Mouse (Mus musculus) lung, embryonic 14.5 days (tissue): ENCODE data around the gene Igf2bp1. TPM values are rescaled to one million over a fixed set of nuclear protein-coding genes. Genes with fewer than 3 reads are reported as not detected.
A peak's percentile ranks its signal among the peaks of the same experiment; 100 is the strongest.

Source experiments
- ATAC-seq: fragments of 200-750 bp; cut with Nextera tagmentation; 2 replicates; pipeline ENCODE4 v1.8.0; 2017; ENCODE audit warnings: mild to moderate bottlenecking, moderate TSS enrichment, moderate library complexity; ENCODE audit not compliant: insufficient read depth
- DNase-seq: peaks from one replicate; pipeline ENCODE4 v3.0.0-alpha.2; 2015
- H3K27ac ChIP-seq: fragments of 300-500 bp; sonication (generic); 2 replicates; pipeline ENCODE4 v1.5.1; 2014; ENCODE audit warnings: low read depth, mild to moderate bottlenecking, moderate library complexity
- H3K27me3 ChIP-seq: fragments of 300-500 bp; sonication (generic); 2 replicates; pipeline ENCODE4 v1.6.1; 2014; ENCODE audit warnings: low read length, control low read depth; ENCODE audit not compliant: insufficient read depth
- H3K36me3 ChIP-seq: fragments of 300-500 bp; sonication (generic); 2 replicates; pipeline ENCODE4 v1.6.1; 2014; ENCODE audit warnings: control low read depth; ENCODE audit not compliant: insufficient read depth
- H3K4me1 ChIP-seq: fragments of 300-500 bp; sonication (generic); 2 replicates; pipeline ENCODE4 v1.6.1; 2014; ENCODE audit warnings: antibody characterized with exemption, control low read depth; ENCODE audit not compliant: insufficient read depth
- H3K4me2 ChIP-seq: fragments of 300-500 bp; sonication (generic); 2 replicates; pipeline ENCODE4 v1.6.1; 2014; ENCODE audit warnings: mild to moderate bottlenecking
- H3K4me3 ChIP-seq: fragments of 300-500 bp; sonication (generic); 2 replicates; pipeline ENCODE4 v1.5.1; 2014; ENCODE audit warnings: low read depth, low read length
- H3K9ac ChIP-seq: fragments of 300-500 bp; sonication (generic); 2 replicates; pipeline ENCODE4 v1.6.1; 2014
- H3K9me3 ChIP-seq: fragments of 300-500 bp; sonication (generic); 2 replicates; pipeline ENCODE4 v1.6.1; 2016; ENCODE audit warnings: low read depth, low read length, control low read depth
- CTCF ChIP-seq: IDR thresholded peaks from 2 replicates; pipeline ENCODE4 v1.5.1; 2016; ENCODE audit warnings: antibody characterized with exemption, low read depth
- WGBS: fragments of 180-500 bp; shearing (Covaris S2); extraction: QIAGEN DNeasy Blood & Tissue Kit; methylation state at CpG from one replicate; pipeline ENCODE4 v1.1.7; 2014; 5-methylcytosine and 5-hydroxymethylcytosine counted together
- polyA plus RNA-seq: library from polyadenylated mRNA; unstranded; fragments of >200 nt; fragmentation: Nextera tagmentation; extraction: Ambion mirVana; gene quantifications from 2 replicates; pipeline ENCODE4 v1.2.1, GENCODE M21; 2014

The Igf2bp1 gene
- polyA plus RNA-seq, 1 experiment from 2014 or later = 30.9 TPM

GRCm38 (mm10) chr11:96031701-96032100 is 26.0 kb upstream of the Igf2bp1 start:
- Histone ChIP-seq H3K4me3 (no peak overlapping the region), H3K27ac (no peak overlapping the region), H3K9me3 (no peaks in the 10 kb centered on the region), H3K27me3 (no peaks in the 10 kb centered on the region), H3K4me2 (no peak overlapping the region), H3K9ac (no peak overlapping the region), H3K4me1 (peaks cover 6% of the 10 kb centered on the region; the same call in 1 of the 2 replicates), H3K36me3 (no peaks in the 10 kb centered on the region)
- ATAC-seq (no peak), DNase-seq (no peak)
- WGBS = 80% methylated on average over 2 of the region's 2 CpGs
- peak; percentile 41 for TF ChIP-seq CTCF

- DNase-seq (no peak), ATAC-seq (no peak)
- H3K27me3 ChIP-seq = no peaks in the 10 kb centered on the region
- WGBS = 79% methylated on average over 3 of the region's 3 CpGs
- H3K4me2 ChIP-seq = no peak overlapping the region
- H3K9me3 ChIP-seq = no peaks in the 10 kb centered on the region
- H3K4me3 ChIP-seq = no peak overlapping the region
- no peak overlapping the region for H3K27ac ChIP-seq
- peaks cover 6% of the 10 kb centered on the region; the same call in 1 of the 2 replicates for H3K4me1 ChIP-seq
- TF ChIP-seq CTCF = no peak
- no peaks in the 10 kb centered on the region for H3K36me3 ChIP-seq
- H3K9ac ChIP-seq = no peak overlapping the region
These were observed 24.8 kb upstream of the Igf2bp1 start for GRCm38 (mm10) chr11:96030571-96030970.

DNA sequence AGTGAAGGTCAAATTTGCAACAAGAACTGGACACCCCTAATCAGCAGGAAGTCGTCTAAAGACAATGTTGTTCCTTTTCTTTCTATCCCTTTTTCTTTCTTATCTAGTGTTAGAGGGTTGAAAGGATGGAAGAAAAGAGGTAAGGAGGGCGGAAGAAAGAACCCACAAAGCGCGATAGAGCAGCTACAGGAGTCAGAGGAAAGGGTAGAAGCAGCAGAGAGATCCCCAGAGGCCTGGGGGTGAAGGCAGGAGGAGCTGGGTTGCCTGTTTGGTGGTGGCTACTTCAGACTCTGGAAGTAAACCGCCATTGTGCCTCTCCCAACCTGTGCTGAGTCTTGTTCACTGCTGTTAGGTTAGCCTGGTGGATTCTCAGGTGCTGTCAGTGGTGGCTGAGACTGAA is 22.4 kb upstream of the Igf2bp1 start:
- Histone ChIP-seq H3K4me2 (no peak overlapping the region), H3K4me3 (no peak overlapping the region), H3K9me3 (no peaks in the 10 kb centered on the region), H3K9ac (no peak overlapping the region), H3K27ac (no peak overlapping the region), H3K4me1 (no peaks in the 10 kb centered on the region), H3K36me3 (no peaks in the 10 kb centered on the region), H3K27me3 (no peaks in the 10 kb centered on the region)
- TF ChIP-seq CTCF = no peak
- DNase-seq = no peak
- WGBS = 55% methylated on average over 5 of the region's 5 CpGs
- no peak for ATAC-seq

DNA sequence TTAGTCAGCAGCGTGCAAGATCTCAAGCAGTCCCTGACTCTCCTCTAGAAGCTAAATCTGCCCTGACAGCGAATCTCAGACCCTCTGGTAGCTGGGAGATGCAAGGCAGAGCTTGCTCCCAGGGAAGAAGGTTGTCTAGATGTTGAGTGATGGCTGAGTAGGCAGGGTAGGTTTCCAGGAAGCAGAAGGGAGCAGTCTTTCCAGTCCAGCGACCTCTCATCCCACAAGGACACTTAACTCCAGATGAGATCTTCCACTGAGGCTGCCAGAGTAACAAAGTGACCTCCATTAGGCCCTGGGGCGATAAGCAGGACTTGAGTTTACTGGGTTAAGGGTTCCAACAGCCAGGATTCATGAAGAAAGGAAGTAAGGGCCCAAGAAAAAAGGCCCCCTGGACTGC is 14.9 kb upstream of the Igf2bp1 start:
- Histone ChIP-seq H3K9ac (no peak overlapping the region), H3K27ac (no peak overlapping the region), H3K27me3 (no peaks in the 10 kb centered on the region), H3K4me1 (no peaks in the 10 kb centered on the region), H3K4me3 (no peak overlapping the region), H3K36me3 (no peaks in the 10 kb centered on the region), H3K9me3 (no peaks in the 10 kb centered on the region), H3K4me2 (no peak overlapping the region)
- 48% methylated on average over 4 of the region's 4 CpGs for WGBS
- ATAC-seq = no peak
- DNase-seq = no peak
- no peak for TF ChIP-seq CTCF

GRCm38 (mm10) chr11:96017941-96018351 is 12.2 kb upstream of the Igf2bp1 start:
- no peaks in the 10 kb centered on the region for H3K4me1 ChIP-seq
- no peak for ATAC-seq
- no peak overlapping the region for H3K4me2 ChIP-seq
- H3K27ac ChIP-seq = no peak overlapping the region
- no peaks in the 10 kb centered on the region for H3K36me3 ChIP-seq
- no peaks in the 10 kb centered on the region for H3K27me3 ChIP-seq
- no peaks in the 10 kb centered on the region for H3K9me3 ChIP-seq
- no peak for DNase-seq
- no peak overlapping the region for H3K4me3 ChIP-seq
- H3K9ac ChIP-seq = no peak overlapping the region
- WGBS = 18% methylated on average over 9 of the region's 9 CpGs
- no peak for TF ChIP-seq CTCF

- Histone ChIP-seq H3K27me3 (no peaks in the 10 kb centered on the region), H3K36me3 (no peaks in the 10 kb centered on the region), H3K9me3 (no peaks in the 10 kb centered on the region), H3K27ac (no peak overlapping the region), H3K9ac (no peak overlapping the region), H3K4me2 (no peak overlapping the region), H3K4me3 (no peak overlapping the region), H3K4me1 (no peaks in the 10 kb centered on the region)
- ATAC-seq (no peak), DNase-seq (no peak)
- 21% methylated on average over 5 of the region's 5 CpGs for WGBS
- no peak for TF ChIP-seq CTCF
These were observed 9.7 kb upstream of the Igf2bp1 start for GRCm38 (mm10) chr11:96015421-96015820.

GRCm38 (mm10) chr11:96011982-96012381 is 6.2 kb upstream of the Igf2bp1 start:
- no peaks in the 10 kb centered on the region for H3K9me3 ChIP-seq
- ATAC-seq = no peak
- 6% methylated on average over 5 of the region's 8 CpGs for WGBS
- H3K4me3 ChIP-seq = no peak overlapping the region
- TF ChIP-seq CTCF = no peak
- DNase-seq = no peak
- no peaks in the 10 kb centered on the region for H3K36me3 ChIP-seq
- H3K4me2 ChIP-seq = 0 out of 2 replicates have a peak overlapping the region, but pooled peaks have one; percentile 10
- no peak overlapping the region for H3K27ac ChIP-seq
- H3K4me1 ChIP-seq = no peaks in the 10 kb centered on the region
- H3K27me3 ChIP-seq = no peaks in the 10 kb centered on the region
- no peak overlapping the region for H3K9ac ChIP-seq

GRCm38 (mm10) chr11:96008827-96009226 is 3.1 kb upstream of the Igf2bp1 start:
- 3% methylated on average over 1 of the region's 1 CpGs for WGBS
- H3K27ac ChIP-seq = no peak overlapping the region
- H3K4me2 ChIP-seq = no peak overlapping the region
- TF ChIP-seq CTCF = no peak
- DNase-seq (no peak), ATAC-seq (no peak)
- no peak overlapping the region for H3K9ac ChIP-seq
- H3K36me3 ChIP-seq = no peaks in the 10 kb centered on the region
- no peaks in the 10 kb centered on the region for H3K4me1 ChIP-seq
- no peaks in the 10 kb centered on the region for H3K9me3 ChIP-seq
- no peak overlapping the region for H3K4me3 ChIP-seq
- H3K27me3 ChIP-seq = no peaks in the 10 kb centered on the region
